11 mouse cellular contexts compared by ENCODE assay signal in the genomic region with DNA sequence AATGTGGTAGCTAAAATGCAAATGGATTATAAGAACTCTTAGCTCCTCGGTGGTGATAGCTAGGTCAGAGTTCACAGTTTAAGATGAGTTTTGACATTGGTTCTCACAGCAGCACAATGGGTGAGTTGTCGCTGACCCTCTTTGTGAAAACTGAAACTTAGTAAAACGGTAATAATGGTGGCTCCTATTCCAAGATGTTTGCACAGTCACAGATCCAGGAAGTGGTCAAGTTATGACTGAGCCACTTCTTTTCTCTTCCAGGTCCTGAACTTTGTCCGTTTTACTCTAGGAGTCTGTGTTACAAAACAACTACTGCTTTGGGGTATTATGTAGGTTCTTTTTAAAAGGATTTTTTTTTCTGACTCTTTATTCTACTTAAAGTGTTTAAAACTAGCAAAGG. TPM values are rescaled to one million over a fixed set of nuclear protein-coding genes. Genes with fewer than 3 reads are reported as not detected.
DNase-seq lines count a peak whose midpoint lies in the region; ATAC-seq lines count a peak whose summit lies in the region.
"Had no signal": no experiment of that assay in that cellular context is flagged by ENCODE, and none has a peak within 500 bp of the region (broad histone marks: within the 10 kb centered on the region; RNA-seq: fewer than 3 reads in every experiment).

No protein-coding gene starts in this region.

- no peak overlapping the region for H3K9ac ChIP-seq in forebrain, embryonic 13.5 days
- no peak overlapping the region for H3K9ac ChIP-seq in forebrain, embryonic 14.5 days (ENCODE audit: low read length)
- H3K9ac ChIP-seq in lung, embryonic 16.5 days (ENCODE audit: low read length): no peak overlapping the region
- H3K9ac ChIP-seq in limb, embryonic 13.5 days: no peak overlapping the region
- no peak overlapping the region for H3K9ac ChIP-seq in stomach, embryonic 14.5 days (replicated peaks; ENCODE audit: low read depth, low read length)

- no peak overlapping the region for H3K27ac ChIP-seq in forebrain, embryonic 13.5 days
- H3K27ac ChIP-seq in forebrain, embryonic 14.5 days (ENCODE audit: low read depth, low read length): no peak overlapping the region
- H3K27ac ChIP-seq in lung, embryonic 16.5 days (ENCODE audit: low read length): peak overlapping the region; percentile 17; the same call in 1 of the 2 replicates
- H3K27ac ChIP-seq in limb, embryonic 13.5 days: no peak overlapping the region
- H3K27ac ChIP-seq in stomach, embryonic 14.5 days (ENCODE audit: low read length): no peak overlapping the region

- no peaks in the 10 kb centered on the region for H3K27me3 ChIP-seq in forebrain, embryonic 13.5 days
- no peaks in the 10 kb centered on the region for H3K27me3 ChIP-seq in forebrain, embryonic 14.5 days (replicated peaks; ENCODE audit: control insufficient read depth, insufficient read depth, low read length)
- H3K27me3 ChIP-seq in lung, embryonic 16.5 days (ENCODE audit: control insufficient read depth, insufficient read depth, low read depth, low read length): no peaks in the 10 kb centered on the region
- no peaks in the 10 kb centered on the region for H3K27me3 ChIP-seq in limb, embryonic 13.5 days
- no peaks in the 10 kb centered on the region for H3K27me3 ChIP-seq in stomach, embryonic 14.5 days (ENCODE audit: control insufficient read depth, insufficient read depth, low read length)

- peak overlapping the region; percentile 88; the same call in 1 of the 2 replicates for H3K4me2 ChIP-seq in forebrain, embryonic 13.5 days
- H3K4me2 ChIP-seq in forebrain, embryonic 14.5 days (ENCODE audit: low read length): no peak overlapping the region
- peak overlapping the region; percentile 66 for H3K4me2 ChIP-seq in lung, embryonic 16.5 days (ENCODE audit: low read depth, low read length)
- peak overlapping the region; percentile 68 for H3K4me2 ChIP-seq in limb, embryonic 13.5 days (replicated peaks)
- H3K4me2 ChIP-seq in stomach, embryonic 14.5 days (replicated peaks; ENCODE audit: low read depth, low read length): peak overlapping the region; percentile 62

- 65% methylated on average over 4 of the region's 4 CpGs for WGBS in forebrain, embryonic 13.5 days
- WGBS in forebrain, embryonic 14.5 days: 77% methylated on average over 4 of the region's 4 CpGs
- WGBS in lung, embryonic 16.5 days: 38% methylated on average over 4 of the region's 4 CpGs
- WGBS in limb, embryonic 13.5 days: 73% methylated on average over 4 of the region's 4 CpGs
- 48% methylated on average over 4 of the region's 4 CpGs for WGBS in stomach, embryonic 14.5 days

- DNase-seq in forebrain, embryonic 14.5 days (ENCODE audit: low spot score): no peak
- no peak for DNase-seq in lung, adult 18-20 months
- no peak for DNase-seq in c-Kit-positive CD71-positive TER-119-positive erythroid progenitor cells, embryonic 14.5 days (ENCODE audit: low spot score)
- DNase-seq: adrenal gland, postnatal 36 days; retina, postnatal 1 day had no signal

- no peak overlapping the region for H3K4me3 ChIP-seq in forebrain, embryonic 13.5 days
- no peak overlapping the region for H3K4me3 ChIP-seq in forebrain, embryonic 14.5 days (ENCODE audit: low read depth, low read length)
- peak overlapping the region; percentile 86 for H3K4me3 ChIP-seq in lung, embryonic 16.5 days (ENCODE audit: low read length)
- H3K4me3 ChIP-seq in limb, embryonic 13.5 days: peak overlapping the region; percentile 82
- peak overlapping the region; percentile 84; the same call in 1 of the 2 replicates for H3K4me3 ChIP-seq in stomach, embryonic 14.5 days (ENCODE audit: low read depth, low read length)

- ATAC-seq in forebrain, embryonic 13.5 days: no peak
- no peak for ATAC-seq in forebrain, embryonic 14.5 days
- no peak for ATAC-seq in lung, embryonic 16.5 days (ENCODE audit: low read depth)
- ATAC-seq in limb, embryonic 13.5 days (ENCODE audit: low FRiP score, low read depth): no peak
- ATAC-seq in stomach, embryonic 14.5 days (ENCODE audit: insufficient number of reproducible peaks, insufficient read depth, low FRiP score, low read depth): no peak
- ATAC-seq in cerebellum, adult (ENCODE audit: insufficient number of reproducible peaks, low FRiP score, low TSS enrichment): no peak
- ATAC-seq: CD4-positive, CD25-positive, alpha-beta regulatory T cell, adult 4 months had no signal

- H3K36me3 ChIP-seq in forebrain, embryonic 13.5 days (ENCODE audit: poor library complexity, severe bottlenecking): no peaks in the 10 kb centered on the region
- no peaks in the 10 kb centered on the region for H3K36me3 ChIP-seq in forebrain, embryonic 14.5 days (ENCODE audit: control insufficient read depth, insufficient read depth, low read length)
- H3K36me3 ChIP-seq in lung, embryonic 16.5 days (ENCODE audit: control insufficient read depth, insufficient read depth, low read length): no peaks in the 10 kb centered on the region
- H3K36me3 ChIP-seq in limb, embryonic 13.5 days: peaks cover 3% of the 10 kb centered on the region; the same call in 1 of the 2 replicates
- no peaks in the 10 kb centered on the region for H3K36me3 ChIP-seq in stomach, embryonic 14.5 days (ENCODE audit: control insufficient read depth, insufficient read depth, low read length)

- H3K9me3 ChIP-seq in forebrain, embryonic 13.5 days (replicated peaks): no peaks in the 10 kb centered on the region
- no peaks in the 10 kb centered on the region for H3K9me3 ChIP-seq in forebrain, embryonic 14.5 days (replicated peaks; ENCODE audit: control insufficient read depth, low read length)
- H3K9me3 ChIP-seq in lung, embryonic 16.5 days (ENCODE audit: control insufficient read depth, low read length): no peaks in the 10 kb centered on the region
- H3K9me3 ChIP-seq in limb, embryonic 13.5 days: no peaks in the 10 kb centered on the region
- H3K9me3 ChIP-seq in stomach, embryonic 14.5 days (ENCODE audit: control insufficient read depth, low read depth, low read length): no peaks in the 10 kb centered on the region

- 0 out of 2 replicates have a peak, but pooled peaks cover 9% of the 10 kb centered on the region for H3K4me1 ChIP-seq in forebrain, embryonic 13.5 days
- H3K4me1 ChIP-seq in forebrain, embryonic 14.5 days (ENCODE audit: control insufficient read depth, insufficient read depth, low read length): no peaks in the 10 kb centered on the region
- peaks cover 16% of the 10 kb centered on the region for H3K4me1 ChIP-seq in lung, embryonic 16.5 days (replicated peaks; ENCODE audit: control insufficient read depth, insufficient read depth, low read length)
- H3K4me1 ChIP-seq in limb, embryonic 13.5 days: peaks cover 8% of the 10 kb centered on the region
- peaks cover 4% of the 10 kb centered on the region; the same call in 1 of the 2 replicates for H3K4me1 ChIP-seq in stomach, embryonic 14.5 days (ENCODE audit: control insufficient read depth, insufficient read depth, low read length)

RNA-seq across cellular contexts. Expression of a gene that starts 1.9 kb away (rescaled TPM):
- polyA plus RNA-seq in forebrain, embryonic 13.5 days (2015; fragmentation: Nextera tagmentation; extraction: Ambion mirVana): 6.7 and 8.6 TPM in 2 replicates
- polyA plus RNA-seq in forebrain, embryonic 14.5 days (2014; fragmentation: Nextera tagmentation; extraction: Ambion mirVana): 6.7 and 8.0 TPM in 2 replicates
- 38.9 and 42.6 TPM in 2 replicates for polyA plus RNA-seq in lung, embryonic 16.5 days (2015; fragmentation: Nextera tagmentation; extraction: Ambion mirVana)
- polyA plus RNA-seq in limb, embryonic 13.5 days (2015; fragmentation: Nextera tagmentation; extraction: Ambion mirVana): 17.2 and 18.1 TPM in 2 replicates
- polyA plus RNA-seq in stomach, embryonic 14.5 days (2014; fragmentation: Nextera tagmentation; extraction: Ambion mirVana): 23.8 and 27.5 TPM in 2 replicates

RNA-seq across cellular contexts. Expression of a gene that starts 32.0 kb away (rescaled TPM):
- polyA plus RNA-seq in forebrain, embryonic 13.5 days (2015; fragmentation: Nextera tagmentation; extraction: Ambion mirVana): 14.7 and 15.6 TPM in 2 replicates
- 9.8 and 11.9 TPM in 2 replicates for polyA plus RNA-seq in forebrain, embryonic 14.5 days (2014; fragmentation: Nextera tagmentation; extraction: Ambion mirVana)
- 14.1 and 16.2 TPM in 2 replicates for polyA plus RNA-seq in lung, embryonic 16.5 days (2015; fragmentation: Nextera tagmentation; extraction: Ambion mirVana)
- 21.6 and 22.0 TPM in 2 replicates for polyA plus RNA-seq in limb, embryonic 13.5 days (2015; fragmentation: Nextera tagmentation; extraction: Ambion mirVana)
- 15.8 and 15.9 TPM in 2 replicates for polyA plus RNA-seq in stomach, embryonic 14.5 days (2014; fragmentation: Nextera tagmentation; extraction: Ambion mirVana)

Comparison
In these comparisons a context has a peak if more than half of its experiments do, and no peak if none do; other contexts are left out.
1. H3K4me3 ChIP-seq: peak in lung, embryonic 16.5 days (single experiment), limb, embryonic 13.5 days (single experiment) and stomach, embryonic 14.5 days (single experiment); none in forebrain, embryonic 13.5 days (single experiment) and forebrain, embryonic 14.5 days (single experiment).